Mouse (Mus musculus): ENCODE data around the gene Trmt1. TPM values are rescaled to one million over a fixed set of nuclear protein-coding genes. Genes with fewer than 3 reads are reported as not detected.

Trmt1 gene
- polyA plus RNA-seq, 1 experiment, result 131 TPM

DNA sequence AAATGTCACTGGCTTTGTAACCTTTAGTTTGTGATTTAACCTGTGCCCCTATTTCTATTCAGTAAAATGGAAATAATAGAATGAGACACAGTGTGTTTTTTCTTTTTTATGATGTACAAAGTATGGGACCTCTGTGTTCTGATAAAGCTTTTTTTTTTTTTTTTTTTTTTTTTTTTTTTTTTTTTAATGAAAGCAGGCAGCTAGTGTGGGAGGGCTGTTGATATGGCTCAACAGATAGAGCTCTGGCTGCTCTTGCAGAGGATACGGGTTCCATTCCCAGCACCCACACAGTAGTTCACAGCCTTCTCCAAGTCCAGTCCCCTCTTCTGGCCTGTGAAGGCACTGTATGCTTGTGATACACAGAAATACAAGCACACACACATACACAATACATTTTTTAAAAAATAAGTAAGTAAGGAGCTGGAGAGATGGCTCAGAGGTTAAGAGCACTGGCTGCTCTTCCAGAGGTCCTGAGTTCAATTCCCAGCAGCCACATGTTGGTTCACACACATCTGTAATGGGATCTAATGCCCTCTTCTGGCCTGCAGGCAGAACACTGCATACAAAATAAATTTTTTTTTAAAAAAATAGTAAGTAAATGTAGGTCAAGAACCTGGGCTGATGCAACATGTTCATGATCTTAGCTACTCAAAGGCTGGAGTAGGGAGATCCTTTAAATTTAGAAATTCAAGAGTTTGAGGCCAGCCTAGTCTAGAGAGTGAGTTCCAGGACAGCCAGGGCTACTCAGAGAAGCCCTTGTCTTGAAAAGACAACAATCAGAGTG, 44.3 kb upstream of the Trmt1 start:
- Histone ChIP-seq H3K27me3 (ENCODE audit: control insufficient read depth, insufficient read depth, low read length) (no peaks in the 10 kb centered on the region), H3K4me3 (ENCODE audit: control insufficient read depth, low read depth, low read length) (no peak overlapping the region), H3K4me1 (ENCODE audit: control insufficient read depth, insufficient read depth, low read length) (peaks cover 5% of the 10 kb centered on the region), H3K36me3 (ENCODE audit: control insufficient read depth, insufficient read depth, low read length) (no peaks in the 10 kb centered on the region), H3K27ac (ENCODE audit: control insufficient read depth, insufficient read depth, low read depth, low read length) (no peak overlapping the region)
- TF ChIP-seq POLR2A (IDR thresholded peaks at IDR 0.05; ENCODE audit: control insufficient read depth, low read depth, low read length) (no peak), CTCF (IDR thresholded peaks at IDR 0.05; ENCODE audit: control insufficient read depth, insufficient read depth, insufficient replicate concordance, low read depth, low read length) (no peak)

DNA sequence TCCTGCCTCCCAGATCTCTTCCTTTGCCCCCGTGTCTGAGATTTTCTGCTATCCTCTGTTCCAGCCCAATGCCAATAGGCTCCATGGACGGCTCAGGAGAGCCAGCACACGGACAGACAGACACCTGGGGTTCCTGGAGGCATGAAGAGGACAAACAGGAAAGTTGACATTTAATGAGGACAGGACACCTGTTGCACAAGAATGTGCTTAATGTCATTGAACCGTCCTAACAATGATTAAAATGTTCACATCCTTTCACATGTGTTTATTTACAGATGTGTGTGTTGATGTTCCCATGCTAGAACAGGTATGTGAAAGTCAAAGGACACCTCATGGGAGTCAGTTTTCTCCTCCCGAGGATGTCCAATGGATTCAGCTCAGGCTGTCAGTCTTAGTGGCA, 43.1 kb upstream of the Trmt1 start:
- TF ChIP-seq POLR2A (IDR thresholded peaks at IDR 0.05; ENCODE audit: control insufficient read depth, low read depth, low read length) (no peak), CTCF (IDR thresholded peaks at IDR 0.05; ENCODE audit: control insufficient read depth, insufficient read depth, insufficient replicate concordance, low read depth, low read length) (no peak)
- Histone ChIP-seq H3K4me1 (ENCODE audit: control insufficient read depth, insufficient read depth, low read length) (peaks cover 5% of the 10 kb centered on the region), H3K27ac (ENCODE audit: control insufficient read depth, insufficient read depth, low read depth, low read length) (no peak overlapping the region), H3K27me3 (ENCODE audit: control insufficient read depth, insufficient read depth, low read length) (no peaks in the 10 kb centered on the region), H3K36me3 (ENCODE audit: control insufficient read depth, insufficient read depth, low read length) (no peaks in the 10 kb centered on the region), H3K4me3 (ENCODE audit: control insufficient read depth, low read depth, low read length) (no peak overlapping the region)

DNA sequence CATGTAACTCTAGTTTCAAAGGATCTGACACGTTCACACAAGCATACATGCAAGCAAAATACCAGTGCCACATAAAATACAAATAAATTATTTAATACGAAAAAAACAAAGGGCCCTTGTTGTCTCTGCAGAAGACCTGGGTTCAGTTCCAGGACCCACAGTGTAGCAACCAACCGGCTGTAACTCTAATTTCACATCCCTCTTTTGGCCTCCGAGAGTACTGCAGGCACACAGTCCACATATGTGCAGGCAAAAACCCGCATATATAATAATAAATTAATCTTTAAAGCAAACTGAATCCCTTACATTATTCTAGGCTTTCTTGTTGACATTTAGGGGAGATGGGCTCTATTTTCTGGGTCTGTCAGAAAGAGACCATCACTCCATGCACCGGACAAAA, 39.3 kb upstream of the Trmt1 start:
- H3K27ac ChIP-seq (ENCODE audit: control insufficient read depth, insufficient read depth, low read depth, low read length), result no peak overlapping the region

DNA sequence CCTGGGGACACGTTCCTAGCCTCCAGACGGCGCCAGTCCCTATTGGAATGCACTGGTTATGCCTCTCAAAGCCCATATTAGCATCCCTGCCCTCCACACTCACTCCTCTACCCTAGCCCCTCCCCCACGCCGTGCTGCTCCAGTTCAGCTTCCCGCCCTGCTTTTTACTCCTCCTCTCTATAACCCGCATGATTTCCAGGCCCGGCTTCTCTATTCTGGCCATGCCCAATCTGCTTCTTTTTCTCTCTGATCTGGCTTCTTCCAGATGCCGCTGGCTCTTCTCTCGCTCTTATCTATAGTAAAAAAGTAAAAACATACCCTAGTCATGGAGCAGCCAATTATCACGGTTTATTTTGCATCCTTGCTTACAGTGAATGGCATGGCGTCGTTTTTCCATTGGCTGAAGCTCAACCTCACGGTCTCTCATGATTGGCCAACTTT, 38.6 kb upstream of the Trmt1 start:
- Histone ChIP-seq H3K27me3 (ENCODE audit: control insufficient read depth, insufficient read depth, low read length) (no peaks in the 10 kb centered on the region), H3K4me3 (ENCODE audit: control insufficient read depth, low read depth, low read length) (no peak overlapping the region), H3K4me1 (ENCODE audit: control insufficient read depth, insufficient read depth, low read length) (no peaks in the 10 kb centered on the region; the same call in 1 of the 2 replicates), H3K27ac (ENCODE audit: control insufficient read depth, insufficient read depth, low read depth, low read length) (no peak overlapping the region), H3K36me3 (ENCODE audit: control insufficient read depth, insufficient read depth, low read length) (no peaks in the 10 kb centered on the region)
- TF ChIP-seq CTCF (IDR thresholded peaks at IDR 0.05; ENCODE audit: control insufficient read depth, insufficient read depth, insufficient replicate concordance, low read depth, low read length) (no peak), POLR2A (IDR thresholded peaks at IDR 0.05; ENCODE audit: control insufficient read depth, low read depth, low read length) (no peak)

More for the DNA sequence above, 39.3 kb upstream of the Trmt1 start:
- TF ChIP-seq POLR2A (IDR thresholded peaks at IDR 0.05; ENCODE audit: control insufficient read depth, low read depth, low read length) (no peak), CTCF (IDR thresholded peaks at IDR 0.05; ENCODE audit: control insufficient read depth, insufficient read depth, insufficient replicate concordance, low read depth, low read length) (no peak)
- Histone ChIP-seq H3K4me3 (ENCODE audit: control insufficient read depth, low read depth, low read length) (no peak overlapping the region), H3K36me3 (ENCODE audit: control insufficient read depth, insufficient read depth, low read length) (no peaks in the 10 kb centered on the region), H3K27me3 (ENCODE audit: control insufficient read depth, insufficient read depth, low read length) (no peaks in the 10 kb centered on the region), H3K4me1 (ENCODE audit: control insufficient read depth, insufficient read depth, low read length) (no peaks in the 10 kb centered on the region; the same call in 1 of the 2 replicates)

DNA sequence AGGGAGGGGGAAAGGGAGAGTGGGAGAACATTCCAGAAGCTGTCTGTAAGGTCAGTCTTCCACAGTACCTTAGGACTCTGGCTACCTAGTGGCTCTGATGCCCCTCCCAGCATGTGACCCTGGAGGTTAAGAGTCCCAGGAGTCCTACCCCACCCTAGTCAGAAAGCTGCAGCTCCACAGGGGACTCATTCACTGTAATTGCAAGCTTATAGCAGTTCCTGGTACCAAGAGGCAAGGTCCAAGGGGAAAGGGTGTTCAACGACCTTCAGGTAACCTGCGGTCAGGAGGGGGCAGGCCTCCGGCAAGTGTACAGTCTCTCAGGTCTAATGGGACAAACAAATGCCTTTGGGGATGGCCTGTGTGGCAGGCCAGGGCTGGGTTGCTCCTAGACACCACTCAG, 35.9 kb upstream of the Trmt1 start:
- Histone ChIP-seq H3K4me1 (ENCODE audit: control insufficient read depth, insufficient read depth, low read length) (no peaks in the 10 kb centered on the region; the same call in 1 of the 2 replicates), H3K27ac (ENCODE audit: control insufficient read depth, insufficient read depth, low read depth, low read length) (no peak overlapping the region), H3K36me3 (ENCODE audit: control insufficient read depth, insufficient read depth, low read length) (no peaks in the 10 kb centered on the region), H3K4me3 (ENCODE audit: control insufficient read depth, low read depth, low read length) (no peak overlapping the region), H3K27me3 (ENCODE audit: control insufficient read depth, insufficient read depth, low read length) (no peaks in the 10 kb centered on the region)
- no peak for TF ChIP-seq CTCF (IDR thresholded peaks at IDR 0.05; ENCODE audit: control insufficient read depth, insufficient read depth, insufficient replicate concordance, low read depth, low read length)
- TF ChIP-seq POLR2A (IDR thresholded peaks at IDR 0.05; ENCODE audit: control insufficient read depth, low read depth, low read length), result no peak

DNA sequence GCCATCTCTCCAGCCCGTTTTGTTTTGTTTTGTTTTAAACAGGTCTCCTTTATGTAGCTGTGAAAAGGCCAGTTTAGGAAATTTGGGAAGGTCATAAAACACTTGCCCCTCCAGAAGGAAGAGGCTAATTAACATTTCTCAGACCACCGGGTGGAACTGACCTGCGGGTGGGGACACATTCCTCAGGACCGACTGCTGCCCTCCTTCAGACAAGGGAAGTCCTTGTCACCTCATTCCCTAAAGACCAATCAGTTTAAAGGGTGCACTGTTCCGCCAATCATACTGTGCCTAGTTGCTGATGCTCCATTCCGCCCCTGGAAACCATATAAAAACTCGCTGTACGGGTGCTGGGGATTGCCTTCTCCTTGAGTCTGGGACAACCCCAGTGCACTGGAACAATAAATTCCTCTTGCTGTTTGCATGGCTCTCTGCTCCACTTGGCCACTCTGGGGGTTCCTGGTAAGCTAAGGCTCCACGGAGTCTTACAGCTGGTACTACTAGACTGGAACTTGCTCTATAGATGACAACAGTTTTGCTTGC, 32.9 kb upstream of the Trmt1 start:
- no peak overlapping the region for H3K4me3 ChIP-seq (ENCODE audit: control insufficient read depth, low read depth, low read length)
- H3K36me3 ChIP-seq (ENCODE audit: control insufficient read depth, insufficient read depth, low read length), result no peaks in the 10 kb centered on the region
- TF ChIP-seq POLR2A (IDR thresholded peaks at IDR 0.05; ENCODE audit: control insufficient read depth, low read depth, low read length) (no peak), CTCF (IDR thresholded peaks at IDR 0.05; ENCODE audit: control insufficient read depth, insufficient read depth, insufficient replicate concordance, low read depth, low read length) (no peak)
- H3K27ac ChIP-seq (ENCODE audit: control insufficient read depth, insufficient read depth, low read depth, low read length), result no peak overlapping the region
- H3K27me3 ChIP-seq (ENCODE audit: control insufficient read depth, insufficient read depth, low read length), result no peaks in the 10 kb centered on the region
- peaks cover 10% of the 10 kb centered on the region for H3K4me1 ChIP-seq (ENCODE audit: control insufficient read depth, insufficient read depth, low read length)

DNA sequence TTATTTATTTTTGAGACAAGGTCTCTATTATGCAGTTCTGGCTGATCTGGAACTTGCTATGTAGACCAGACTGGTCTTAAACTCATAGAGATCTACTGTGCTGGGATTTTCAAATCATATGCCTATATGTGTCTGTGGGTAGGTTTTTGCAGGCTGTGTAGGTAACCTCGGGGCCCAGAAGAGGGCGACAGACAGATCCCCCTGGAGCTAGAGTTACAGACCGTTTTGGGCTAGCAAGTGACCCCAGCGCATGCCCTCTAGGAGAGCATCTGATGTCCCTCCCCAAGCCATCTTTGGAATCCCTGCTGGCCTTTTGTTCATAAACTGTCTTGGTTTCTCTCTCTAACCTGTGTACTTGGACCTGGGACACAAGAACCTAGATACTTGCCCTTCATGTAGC, 31.5 kb upstream of the Trmt1 start:
- Histone ChIP-seq H3K36me3 (ENCODE audit: control insufficient read depth, insufficient read depth, low read length) (no peaks in the 10 kb centered on the region), H3K27ac (ENCODE audit: control insufficient read depth, insufficient read depth, low read depth, low read length) (no peak overlapping the region), H3K4me1 (ENCODE audit: control insufficient read depth, insufficient read depth, low read length) (peaks cover 10% of the 10 kb centered on the region), H3K27me3 (ENCODE audit: control insufficient read depth, insufficient read depth, low read length) (no peaks in the 10 kb centered on the region), H3K4me3 (ENCODE audit: control insufficient read depth, low read depth, low read length) (no peak overlapping the region)
- TF ChIP-seq CTCF (IDR thresholded peaks at IDR 0.05; ENCODE audit: control insufficient read depth, insufficient read depth, insufficient replicate concordance, low read depth, low read length), result no peak
- no peak for TF ChIP-seq POLR2A (IDR thresholded peaks at IDR 0.05; ENCODE audit: control insufficient read depth, low read depth, low read length)
